Mouse (Mus musculus) intestine, embryonic 15.5 days (tissue): ENCODE measurements around the gene Slc25a45. TPM values are rescaled to one million over a fixed set of nuclear protein-coding genes. Genes with fewer than 3 reads are reported as not detected.

Source experiments
- ATAC-seq: fragments of 200-750 bp; cut with Nextera tagmentation; 2 replicates; pipeline ENCODE4 v1.8.0; 2017; ENCODE audit warnings: moderate TSS enrichment, moderate library complexity
- H3K27ac ChIP-seq: fragments of 300-500 bp; sonication (generic); 2 replicates; pipeline ENCODE4 v1.5.1; 2015; ENCODE audit warnings: mild to moderate bottlenecking, inconsistent platforms
- H3K27me3 ChIP-seq: fragments of 300-500 bp; sonication (generic); replicated peaks from 2 replicates; pipeline ENCODE4 v1.6.1; 2015; ENCODE audit warnings: inconsistent platforms
- H3K36me3 ChIP-seq: fragments of 300-500 bp; sonication (generic); 2 replicates; pipeline ENCODE4 v1.6.1; 2015; ENCODE audit warnings: inconsistent platforms
- H3K4me1 ChIP-seq: fragments of 300-500 bp; sonication (generic); replicated peaks from 2 replicates; pipeline ENCODE4 v1.6.1; 2015; ENCODE audit warnings: inconsistent platforms
- H3K4me2 ChIP-seq: fragments of 300-500 bp; sonication (generic); replicated peaks from 2 replicates; pipeline ENCODE4 v1.6.1; 2015; ENCODE audit warnings: mild to moderate bottlenecking, inconsistent platforms
- H3K4me3 ChIP-seq: fragments of 300-500 bp; sonication (generic); replicated peaks from 2 replicates; pipeline ENCODE4 v1.5.1; 2015; ENCODE audit warnings: inconsistent platforms
- H3K9ac ChIP-seq: fragments of 300-500 bp; sonication (generic); 2 replicates; pipeline ENCODE4 v1.6.1; 2015; ENCODE audit warnings: inconsistent platforms
- H3K9me3 ChIP-seq: fragments of 300-500 bp; sonication (generic); 2 replicates; pipeline ENCODE4 v1.6.1; 2016; ENCODE audit warnings: inconsistent platforms
- whole genome bisulfite sequencing: fragments of 180-500 bp; shearing (Covaris S2); methylation state at CpG from one replicate; pipeline ENCODE4 v1.1.7; 2015; 5-methylcytosine and 5-hydroxymethylcytosine counted together
- polyA plus RNA-seq: library from polyadenylated mRNA; unstranded; fragments of >200 nt; fragmentation: Nextera tagmentation; extraction: Ambion mirVana; gene quantifications from 2 replicates; pipeline ENCODE4 v1.2.1, GENCODE M21; 2015

Slc25a45 gene
- polyA plus RNA-seq, 1 experiment from 2014 or later, result 3.5 TPM

DNA sequence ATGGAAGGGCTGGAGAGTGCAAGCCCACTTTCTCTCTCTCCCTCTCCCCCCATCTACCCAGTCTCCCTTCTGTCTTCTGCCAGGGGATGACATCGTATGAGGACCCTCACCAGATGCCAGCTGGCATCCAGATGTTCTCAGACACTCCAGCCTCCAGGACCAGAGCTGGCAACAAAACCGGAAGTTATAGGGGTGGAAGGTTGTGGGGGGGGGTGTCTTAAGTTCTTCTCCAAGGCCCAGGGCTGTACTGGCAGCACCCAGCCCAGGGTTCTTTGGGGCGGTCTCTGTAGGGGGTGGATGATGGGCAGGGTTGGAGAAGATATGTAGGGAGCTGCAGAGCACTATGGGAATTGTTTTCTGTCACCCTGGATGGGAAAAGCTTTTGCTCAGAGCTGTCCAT lies 50.9 kb downstream of the Slc25a45 start:
- 35% methylated on average over 3 of the region's 3 CpGs for WGBS
- Histone ChIP-seq H3K9me3 (no peaks in the 10 kb centered on the region), H3K4me1 (peaks cover 36% of the 10 kb centered on the region), H3K36me3 (no peaks in the 10 kb centered on the region), H3K9ac (no peak overlapping the region), H3K27me3 (no peaks in the 10 kb centered on the region), H3K4me3 (no peak overlapping the region), H3K4me2 (no peak overlapping the region), H3K27ac (no peak overlapping the region)
- no peak for ATAC-seq

- no peaks in the 10 kb centered on the region for H3K36me3 ChIP-seq
- no peak overlapping the region for H3K9ac ChIP-seq
- H3K4me2 ChIP-seq, result peak overlapping the region; percentile 4; the same call in 1 of the 2 replicates
- peaks cover 38% of the 10 kb centered on the region for H3K4me1 ChIP-seq
- no peaks in the 10 kb centered on the region for H3K27me3 ChIP-seq
- H3K9me3 ChIP-seq, result no peaks in the 10 kb centered on the region
- no peak overlapping the region for H3K4me3 ChIP-seq
- H3K27ac ChIP-seq, result peak overlapping the region; percentile 57
- WGBS, result 46% methylated on average over 14 of the region's 14 CpGs
- peak; percentile 56 for ATAC-seq
These were observed 52.3 kb downstream of the Slc25a45 start for GRCm38 (mm10) chr19:5929634-5930596.

DNA sequence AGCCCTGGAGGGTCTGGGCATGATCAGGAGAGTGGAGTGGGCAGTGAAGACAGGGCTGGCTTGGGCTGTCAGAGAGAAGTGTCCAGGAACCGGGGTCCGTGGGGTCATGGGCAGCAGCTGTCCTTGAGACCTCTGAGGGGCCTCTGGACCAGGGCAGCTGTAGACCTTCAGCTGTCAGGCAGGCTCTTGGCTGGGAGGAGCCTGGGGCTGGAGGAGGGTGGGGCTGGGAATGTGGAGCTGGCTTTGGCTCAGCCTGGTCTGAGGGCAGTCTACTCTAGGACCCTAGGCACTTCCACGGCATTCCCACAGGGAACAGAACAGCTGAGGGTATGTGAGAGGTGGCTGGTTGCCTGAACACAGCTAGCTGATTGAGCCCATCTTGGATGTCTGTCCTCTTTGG lies 57.7 kb downstream of the Slc25a45 start:
- Histone ChIP-seq H3K4me2 (0 out of 2 replicates have a peak overlapping the region, but pooled peaks have one; percentile 15), H3K36me3 (no peaks in the 10 kb centered on the region), H3K9me3 (no peaks in the 10 kb centered on the region), H3K4me1 (peaks cover 38% of the 10 kb centered on the region), H3K27ac (peak overlapping the region; percentile 28; the same call in 1 of the 2 replicates), H3K9ac (no peak overlapping the region), H3K4me3 (no peak overlapping the region), H3K27me3 (no peaks in the 10 kb centered on the region)
- 13% methylated on average over 3 of the region's 3 CpGs for WGBS
- ATAC-seq, result peak; percentile 88

Other genes starting within 250 kb of the Slc25a45 start
- gene Rela, start 240.3 kb upstream of the Slc25a45 start, polyA plus RNA-seq, result 43.0 and 43.3 TPM in 2 replicates
- 21.5 and 23.8 TPM in 2 replicates for gene Sipa1, start 214.1 kb upstream of the Slc25a45 start, polyA plus RNA-seq
- gene Map3k11, start 189.1 kb upstream of the Slc25a45 start, polyA plus RNA-seq, result 33.7 and 36.3 TPM in 2 replicates
- 16.3 and 16.8 TPM in 2 replicates for gene Pcnx3, start 188.9 kb upstream of the Slc25a45 start, polyA plus RNA-seq
- gene Kcnk7, start 173.4 kb upstream of the Slc25a45 start, polyA plus RNA-seq, result 0.29 and 0.43 TPM in 2 replicates
- 38.6 and 40.1 TPM in 2 replicates for gene Ehbp1l1, start 151.5 kb upstream of the Slc25a45 start, polyA plus RNA-seq
- 68.7 and 69.6 TPM in 2 replicates for gene Fam89b, start 148.2 kb upstream of the Slc25a45 start, polyA plus RNA-seq
- gene Ltbp3, start 136.9 kb upstream of the Slc25a45 start, polyA plus RNA-seq, result 20.7 and 21.7 TPM in 2 replicates
- gene Scyl1, start 106.4 kb upstream of the Slc25a45 start, polyA plus RNA-seq, result 60.6 and 60.9 TPM in 2 replicates
- gene Frmd8, start 2.5 kb upstream of the Slc25a45 start, polyA plus RNA-seq, result 26.9 and 28.0 TPM in 2 replicates
- gene Tigd3, start 16.3 kb downstream of the Slc25a45 start, polyA plus RNA-seq, result 1.9 and 2.7 TPM in 2 replicates
- 109 and 118 TPM in 2 replicates for gene Dpf2, start 35.2 kb downstream of the Slc25a45 start, polyA plus RNA-seq
- 11.9 and 12.4 TPM in 2 replicates for gene Cdc42ep2, start 47.0 kb downstream of the Slc25a45 start, polyA plus RNA-seq
- gene Pola2, start 86.4 kb downstream of the Slc25a45 start, polyA plus RNA-seq, result 64.0 and 65.8 TPM in 2 replicates
- gene Slc22a20, start 108.3 kb downstream of the Slc25a45 start, polyA plus RNA-seq, result not detected in 2 replicates
- gene Capn1, start 138.1 kb downstream of the Slc25a45 start, polyA plus RNA-seq, result 10.3 and 10.4 TPM in 2 replicates
- 24.2 and 27.4 TPM in 2 replicates for gene Syvn1, start 168.8 kb downstream of the Slc25a45 start, polyA plus RNA-seq
- 72.7 and 78.4 TPM in 2 replicates for gene Mrpl49, start 180.0 kb downstream of the Slc25a45 start, polyA plus RNA-seq
- gene Fau, start 180.0 kb downstream of the Slc25a45 start, polyA plus RNA-seq, result 876 and 881 TPM in 2 replicates
- 30.1 and 31.9 TPM in 2 replicates for gene Znhit2, start 183.4 kb downstream of the Slc25a45 start, polyA plus RNA-seq
- 34.8 and 34.9 TPM in 2 replicates for gene Tm7sf2, start 190.6 kb downstream of the Slc25a45 start, polyA plus RNA-seq
- gene Vps51, start 199.4 kb downstream of the Slc25a45 start, polyA plus RNA-seq, result 61.2 and 64.5 TPM in 2 replicates
- not detected in 2 replicates for gene Tmem262, start 202.2 kb downstream of the Slc25a45 start, polyA plus RNA-seq
- gene Gm28374, start 204.4 kb downstream of the Slc25a45 start, polyA plus RNA-seq, result 1.3 and 2.2 TPM in 2 replicates
- gene Zfpl1, start 207.1 kb downstream of the Slc25a45 start, polyA plus RNA-seq, result 58.5 and 61.3 TPM in 2 replicates
- 32.3 and 32.9 TPM in 2 replicates for gene Cdca5, start 207.2 kb downstream of the Slc25a45 start, polyA plus RNA-seq
- 0.18 and 0.37 TPM in 2 replicates for gene AC131692.1, start 216.6 kb downstream of the Slc25a45 start, polyA plus RNA-seq
- 28.9 and 38.8 TPM in 2 replicates for gene Naaladl1, start 228.0 kb downstream of the Slc25a45 start, polyA plus RNA-seq
- gene Sac3d1, start 240.8 kb downstream of the Slc25a45 start, polyA plus RNA-seq, result 44.3 and 44.7 TPM in 2 replicates